ENCODE assay signal across 20 mouse cellular contexts in genomic region chr14:75506246-75506645, GRCm38 (mm10). TPM values are rescaled to one million over a fixed set of nuclear protein-coding genes. Genes with fewer than 3 reads are reported as not detected.
DNase-seq lines count a peak whose midpoint lies in the region; ATAC-seq lines count a peak whose summit lies in the region.
"Had no signal": no experiment of that assay in that cellular context is flagged by ENCODE, and none has a peak within 500 bp of the region (broad histone marks: within the 10 kb centered on the region; RNA-seq: fewer than 3 reads in every experiment).

No protein-coding gene starts in this region.

- H3K9ac ChIP-seq in forebrain, embryonic 12.5 days: no peak overlapping the region
- no peak overlapping the region for H3K9ac ChIP-seq in forebrain, embryonic 16.5 days (replicated peaks; ENCODE audit: low read depth, low read length)
- no peak overlapping the region for H3K9ac ChIP-seq in midbrain, embryonic 11.5 days (ENCODE audit: low read length)
- no peak overlapping the region for H3K9ac ChIP-seq in midbrain, embryonic 15.5 days
- H3K9ac ChIP-seq: embryonic facial prominence, embryonic 12.5 days; heart, embryonic 13.5 days; hindbrain, embryonic 12.5 days had no signal

- H3K4me3 ChIP-seq in forebrain, embryonic 12.5 days (replicated peaks): no peak overlapping the region
- H3K4me3 ChIP-seq in forebrain, embryonic 16.5 days (replicated peaks; ENCODE audit: low read length): no peak overlapping the region
- H3K4me3 ChIP-seq in midbrain, embryonic 11.5 days (ENCODE audit: low read depth, low read length): no peak overlapping the region
- no peak overlapping the region for H3K4me3 ChIP-seq in midbrain, embryonic 15.5 days
- H3K4me3 ChIP-seq: embryonic facial prominence, embryonic 12.5 days; heart, embryonic 13.5 days; hindbrain, embryonic 12.5 days had no signal

- peaks cover 5% of the 10 kb centered on the region; the same call in 1 of the 2 replicates for H3K27me3 ChIP-seq in forebrain, embryonic 12.5 days
- no peaks in the 10 kb centered on the region for H3K27me3 ChIP-seq in forebrain, embryonic 16.5 days (replicated peaks; ENCODE audit: control insufficient read depth, insufficient read depth, low read length)
- no peaks in the 10 kb centered on the region for H3K27me3 ChIP-seq in midbrain, embryonic 11.5 days (ENCODE audit: control insufficient read depth, insufficient read depth, low read length)
- H3K27me3 ChIP-seq in midbrain, embryonic 15.5 days (replicated peaks): no peaks in the 10 kb centered on the region
- H3K27me3 ChIP-seq: embryonic facial prominence, embryonic 12.5 days; hindbrain, embryonic 12.5 days had no signal

- H3K4me2 ChIP-seq in forebrain, embryonic 12.5 days: no peak overlapping the region
- H3K4me2 ChIP-seq in forebrain, embryonic 16.5 days (ENCODE audit: low read length): no peak overlapping the region
- H3K4me2 ChIP-seq in midbrain, embryonic 11.5 days: no peak overlapping the region
- H3K4me2 ChIP-seq in midbrain, embryonic 15.5 days: no peak overlapping the region
- H3K4me2 ChIP-seq: embryonic facial prominence, embryonic 12.5 days; heart, embryonic 13.5 days; hindbrain, embryonic 12.5 days had no signal

- DNase-seq in midbrain, embryonic 11.5 days (ENCODE audit: low spot score, missing footprints): peak; percentile 72
- peak; percentile 23 for DNase-seq in T-cell, adult 2 months (ENCODE audit: low spot score)
- DNase-seq in naive thymus-derived CD4-positive, alpha-beta T cell, adult 2 months (ENCODE audit: low read depth): peak; percentile 66
- no peak for DNase-seq in retina, embryonic 14.5 days (ENCODE audit: low spot score)
- DNase-seq: adrenal gland, postnatal 14 days; cerebellum, adult 11-12 months; cerebellum, adult 9-10 months; cerebellum, postnatal 25 days; gastrocnemius, postnatal 36 days; heart, adult 11 months; heart, postnatal 36 days had no signal

- H3K27ac ChIP-seq in forebrain, embryonic 12.5 days: peak overlapping the region; percentile 92
- H3K27ac ChIP-seq in forebrain, embryonic 16.5 days (ENCODE audit: low read length): no peak overlapping the region
- H3K27ac ChIP-seq in midbrain, embryonic 11.5 days (ENCODE audit: low read depth, low read length): no peak overlapping the region
- no peak overlapping the region for H3K27ac ChIP-seq in midbrain, embryonic 15.5 days
- H3K27ac ChIP-seq: embryonic facial prominence, embryonic 12.5 days; heart, embryonic 13.5 days; hindbrain, embryonic 12.5 days had no signal

- 88% methylated on average over 3 of the region's 3 CpGs for WGBS in forebrain, embryonic 12.5 days
- WGBS in forebrain, embryonic 16.5 days: 87% methylated on average over 3 of the region's 3 CpGs
- 76% methylated on average over 3 of the region's 3 CpGs for WGBS in midbrain, embryonic 11.5 days
- WGBS in midbrain, embryonic 15.5 days: 90% methylated on average over 3 of the region's 3 CpGs

- no peaks in the 10 kb centered on the region for H3K36me3 ChIP-seq in forebrain, embryonic 12.5 days (replicated peaks)
- no peaks in the 10 kb centered on the region for H3K36me3 ChIP-seq in forebrain, embryonic 16.5 days (ENCODE audit: control insufficient read depth, insufficient read depth)
- H3K36me3 ChIP-seq in midbrain, embryonic 11.5 days (ENCODE audit: control insufficient read depth, insufficient read depth, low read length): no peaks in the 10 kb centered on the region
- H3K36me3 ChIP-seq in midbrain, embryonic 15.5 days (replicated peaks): no peaks in the 10 kb centered on the region
- H3K36me3 ChIP-seq: embryonic facial prominence, embryonic 12.5 days; heart, embryonic 13.5 days; hindbrain, embryonic 12.5 days had no signal

- no peaks in the 10 kb centered on the region for H3K9me3 ChIP-seq in forebrain, embryonic 12.5 days
- no peaks in the 10 kb centered on the region for H3K9me3 ChIP-seq in forebrain, embryonic 16.5 days (ENCODE audit: control insufficient read depth, low read length)
- no peaks in the 10 kb centered on the region for H3K9me3 ChIP-seq in midbrain, embryonic 11.5 days (ENCODE audit: control insufficient read depth, low read length)
- H3K9me3 ChIP-seq in midbrain, embryonic 15.5 days: no peaks in the 10 kb centered on the region
- H3K9me3 ChIP-seq: embryonic facial prominence, embryonic 12.5 days; heart, embryonic 13.5 days; hindbrain, embryonic 12.5 days had no signal

- peaks cover 29% of the 10 kb centered on the region for H3K4me1 ChIP-seq in forebrain, embryonic 12.5 days
- H3K4me1 ChIP-seq in forebrain, embryonic 16.5 days (replicated peaks; ENCODE audit: control insufficient read depth, insufficient read depth, low read length): peaks cover 20% of the 10 kb centered on the region
- peaks cover 13% of the 10 kb centered on the region for H3K4me1 ChIP-seq in midbrain, embryonic 11.5 days (ENCODE audit: control insufficient read depth, insufficient read depth, low read length)
- peaks cover 5% of the 10 kb centered on the region for H3K4me1 ChIP-seq in midbrain, embryonic 15.5 days
- H3K4me1 ChIP-seq: embryonic facial prominence, embryonic 12.5 days had no signal

- ATAC-seq in forebrain, embryonic 12.5 days (ENCODE audit: low FRiP score): no peak
- ATAC-seq in forebrain, embryonic 16.5 days: no peak
- no peak for ATAC-seq in midbrain, embryonic 11.5 days (ENCODE audit: low FRiP score)
- ATAC-seq in midbrain, embryonic 15.5 days (replicated peaks): no peak
- ATAC-seq: activated CD4-positive, CD25-positive, alpha-beta regulatory T cell, adult 4 months; intestine, embryonic 16.5 days had no signal

RNA-seq across cellular contexts. Expression of gene Siah3, which starts 50.5 kb away (rescaled TPM):
- polyA plus RNA-seq in forebrain, embryonic 12.5 days (2016; fragmentation: Nextera tagmentation; extraction: Ambion mirVana): 4.2 and 6.1 TPM in 2 replicates
- 4.1 and 4.4 TPM in 2 replicates for polyA plus RNA-seq in forebrain, embryonic 16.5 days (2015; fragmentation: Nextera tagmentation; extraction: Ambion mirVana)
- 1.1 and 1.4 TPM in 2 replicates for polyA plus RNA-seq in midbrain, embryonic 11.5 days (2014; fragmentation: Nextera tagmentation; extraction: Ambion mirVana)
- 3.0 and 3.4 TPM in 2 replicates for polyA plus RNA-seq in midbrain, embryonic 15.5 days (2015; fragmentation: Nextera tagmentation; extraction: Ambion mirVana)
- polyA plus RNA-seq: heart, embryonic 13.5 days; heart, postnatal 0 days had no signal
